Mouse (Mus musculus): ENCODE results near the gene Il19. TPM values are rescaled to one million over a fixed set of nuclear protein-coding genes. Genes with fewer than 3 reads are reported as not detected.

The Il19 gene
- polyA plus RNA-seq, 1 experiment from 2014 or later: not detected

GRCm38 (mm10) chr1:130918323-130918980 is 21.5 kb downstream of the Il19 start:
- ATAC-seq (ENCODE audit: insufficient read depth, low FRiP score, low read depth): no peak
- Histone ChIP-seq H3K27ac (no peak overlapping the region), H3K4me3 (replicated peaks) (no peak overlapping the region), H3K9ac (no peak overlapping the region), H3K9me3 (no peaks in the 10 kb centered on the region), H3K36me3 (no peaks in the 10 kb centered on the region), H3K4me2 (no peak overlapping the region), H3K27me3 (replicated peaks) (no peaks in the 10 kb centered on the region), H3K4me1 (no peaks in the 10 kb centered on the region)
- WGBS: 29% methylated on average over 1 of the region's 1 CpGs

- Histone ChIP-seq H3K36me3 (no peaks in the 10 kb centered on the region), H3K9me3 (no peaks in the 10 kb centered on the region), H3K9ac (no peak within 1 kb of the TSS), H3K4me1 (no peaks in the 10 kb centered on the region), H3K27ac (no peak within 1 kb of the TSS), H3K4me3 (replicated peaks) (no peak within 1 kb of the TSS), H3K27me3 (replicated peaks) (no peaks in the 10 kb centered on the region), H3K4me2 (no peak within 1 kb of the TSS)
- 84% methylated on average over 12 of the region's 12 CpGs for WGBS
- no peak for ATAC-seq (ENCODE audit: insufficient read depth, low FRiP score, low read depth)
These were observed 28.4 kb downstream of the Il19 start, which contains the start of gene Il20 for GRCm38 (mm10) chr1:130911401-130912010. Gene Il20, minus strand, starts transcription at chr1:130911451.

- no peak for ATAC-seq (ENCODE audit: insufficient read depth, low FRiP score, low read depth)
- Histone ChIP-seq H3K9ac (no peak overlapping the region), H3K9me3 (no peaks in the 10 kb centered on the region), H3K36me3 (no peaks in the 10 kb centered on the region), H3K4me3 (replicated peaks) (no peak overlapping the region), H3K4me2 (no peak overlapping the region), H3K27ac (no peak overlapping the region), H3K27me3 (replicated peaks) (no peaks in the 10 kb centered on the region), H3K4me1 (no peaks in the 10 kb centered on the region)
- WGBS: 68% methylated on average over 7 of the region's 7 CpGs
These were observed 37.4 kb downstream of the Il19 start for GRCm38 (mm10) chr1:130902505-130902904.

- Histone ChIP-seq H3K4me2 (no peak overlapping the region), H3K9ac (no peak overlapping the region), H3K4me1 (no peaks in the 10 kb centered on the region), H3K27ac (no peak overlapping the region), H3K36me3 (no peaks in the 10 kb centered on the region), H3K4me3 (replicated peaks) (no peak overlapping the region), H3K9me3 (no peaks in the 10 kb centered on the region), H3K27me3 (replicated peaks) (no peaks in the 10 kb centered on the region)
- ATAC-seq (ENCODE audit: insufficient read depth, low FRiP score, low read depth): no peak
- 68% methylated on average over 6 of the region's 6 CpGs for WGBS
These were observed 45.4 kb downstream of the Il19 start for GRCm38 (mm10) chr1:130894468-130894867.

GRCm38 (mm10) chr1:130893329-130894040 is 46.4 kb downstream of the Il19 start:
- H3K36me3 ChIP-seq: no peaks in the 10 kb centered on the region
- H3K27ac ChIP-seq: no peak overlapping the region
- H3K9me3 ChIP-seq: no peaks in the 10 kb centered on the region
- H3K4me2 ChIP-seq: no peak overlapping the region
- H3K4me3 ChIP-seq (replicated peaks): no peak overlapping the region
- H3K27me3 ChIP-seq (replicated peaks): no peaks in the 10 kb centered on the region
- 71% methylated on average over 9 of the region's 9 CpGs for WGBS
- no peak for ATAC-seq (ENCODE audit: insufficient read depth, low FRiP score, low read depth)
- H3K9ac ChIP-seq: no peak overlapping the region
- H3K4me1 ChIP-seq: no peaks in the 10 kb centered on the region

GRCm38 (mm10) chr1:130892446-130892845 is 47.5 kb downstream of the Il19 start:
- Histone ChIP-seq H3K4me2 (no peak overlapping the region), H3K9me3 (no peaks in the 10 kb centered on the region), H3K4me1 (no peaks in the 10 kb centered on the region), H3K4me3 (replicated peaks) (no peak overlapping the region), H3K27me3 (replicated peaks) (no peaks in the 10 kb centered on the region), H3K27ac (no peak overlapping the region), H3K36me3 (no peaks in the 10 kb centered on the region), H3K9ac (no peak overlapping the region)
- no peak for ATAC-seq (ENCODE audit: insufficient read depth, low FRiP score, low read depth)
- WGBS: 71% methylated on average over 1 of the region's 1 CpGs

GRCm38 (mm10) chr1:130887354-130887753 is 52.6 kb downstream of the Il19 start, which contains the start of gene Il24:
Gene Il24, minus strand, starts transcription at chr1:130887454.
- H3K36me3 ChIP-seq: no peaks in the 10 kb centered on the region
- H3K4me2 ChIP-seq: no peak within 1 kb of the TSS
- no peaks in the 10 kb centered on the region for H3K27me3 ChIP-seq (replicated peaks)
- no peak within 1 kb of the TSS for H3K9ac ChIP-seq
- H3K4me1 ChIP-seq: no peaks in the 10 kb centered on the region
- no peak within 1 kb of the TSS for H3K27ac ChIP-seq
- no peak for ATAC-seq (ENCODE audit: insufficient read depth, low FRiP score, low read depth)
- no peak within 1 kb of the TSS for H3K4me3 ChIP-seq (replicated peaks)
- H3K9me3 ChIP-seq: no peaks in the 10 kb centered on the region

- Histone ChIP-seq H3K9ac (no peak overlapping the region), H3K4me1 (peaks cover 3% of the 10 kb centered on the region; the same call in 1 of the 2 replicates), H3K36me3 (no peaks in the 10 kb centered on the region), H3K4me2 (no peak overlapping the region), H3K27me3 (replicated peaks) (peaks cover 7% of the 10 kb centered on the region; the same call in 1 of the 2 replicates), H3K4me3 (replicated peaks) (no peak overlapping the region), H3K9me3 (no peaks in the 10 kb centered on the region), H3K27ac (no peak overlapping the region)
- ATAC-seq (ENCODE audit: insufficient read depth, low FRiP score, low read depth): no peak
- WGBS: 87% methylated on average over 4 of the region's 4 CpGs
These were observed 56.8 kb downstream of the Il19 start for GRCm38 (mm10) chr1:130883146-130883545.

Other genes with a start within 250 kb of the Il19 start
- not detected in 2 replicates for gene Gm29427, start 224.3 kb downstream of the Il19 start, polyA plus RNA-seq (2015; fragmentation: Nextera tagmentation; extraction: Ambion mirVana)
- 14.1 and 15.1 TPM in 2 replicates for gene Yod1, start 222.8 kb downstream of the Il19 start, polyA plus RNA-seq (2015; fragmentation: Nextera tagmentation; extraction: Ambion mirVana)
- gene Pfkfb2, start 210.9 kb downstream of the Il19 start, polyA plus RNA-seq (2015; fragmentation: Nextera tagmentation; extraction: Ambion mirVana): 10.1 and 10.9 TPM in 2 replicates
- 32.3 and 36.7 TPM in 2 replicates for gene AA986860, start 208.1 kb downstream of the Il19 start, polyA plus RNA-seq (2015; fragmentation: Nextera tagmentation; extraction: Ambion mirVana)
- gene Fcamr, start 139.2 kb downstream of the Il19 start, polyA plus RNA-seq (2015; fragmentation: Nextera tagmentation; extraction: Ambion mirVana): 0.17 and 0.22 TPM in 2 replicates
- 0.36 and 0.48 TPM in 2 replicates for gene Pigr, start 113.4 kb downstream of the Il19 start, polyA plus RNA-seq (2015; fragmentation: Nextera tagmentation; extraction: Ambion mirVana)
- gene Fcmr, start 74.4 kb downstream of the Il19 start, polyA plus RNA-seq (2015; fragmentation: Nextera tagmentation; extraction: Ambion mirVana): 0.40 and 0.53 TPM in 2 replicates
- not detected in 2 replicates for gene Il24, start 52.7 kb downstream of the Il19 start, polyA plus RNA-seq (2015; fragmentation: Nextera tagmentation; extraction: Ambion mirVana)
- gene Il20, start 28.7 kb downstream of the Il19 start, polyA plus RNA-seq (2015; fragmentation: Nextera tagmentation; extraction: Ambion mirVana): not detected in 2 replicates
- gene Il10, start 79.7 kb upstream of the Il19 start, polyA plus RNA-seq (2015; fragmentation: Nextera tagmentation; extraction: Ambion mirVana): not detected in 2 replicates
- 45.8 and 49.5 TPM in 2 replicates for gene Mapkapk2, start 157.7 kb upstream of the Il19 start, polyA plus RNA-seq (2015; fragmentation: Nextera tagmentation; extraction: Ambion mirVana)
- gene Dyrk3, start 198.2 kb upstream of the Il19 start, polyA plus RNA-seq (2015; fragmentation: Nextera tagmentation; extraction: Ambion mirVana): 4.7 and 5.4 TPM in 2 replicates
- 54.6 and 64.1 TPM in 2 replicates for gene Eif2d, start 213.1 kb upstream of the Il19 start, polyA plus RNA-seq (2015; fragmentation: Nextera tagmentation; extraction: Ambion mirVana)